Mouse (Mus musculus) C2C12 (cell line): Measurements from ENCODE around the gene Dock2.

Experiments
- CEBPB ChIP-seq: IDR thresholded peaks from one replicate; pipeline ENCODE4 v1.6.1; 2011; ENCODE audit warnings: low read depth, mild to moderate bottlenecking, control low read depth, moderate library complexity
- CTCF ChIP-seq: IDR thresholded peaks from one replicate; pipeline ENCODE4 v1.5.1; 2011; ENCODE audit not compliant: control insufficient read depth, insufficient read depth, insufficient read length
- MAX ChIP-seq: IDR thresholded peaks from one replicate; pipeline ENCODE4 v1.6.1; 2011; ENCODE audit warnings: mild to moderate bottlenecking, control low read depth
- MYOG ChIP-seq: IDR thresholded peaks from one replicate; pipeline ENCODE4 v1.6.1; 2011; ENCODE audit not compliant: control insufficient read depth, insufficient read length; ENCODE audit errors: extremely low read depth
- USF1 ChIP-seq: IDR thresholded peaks from one replicate; pipeline ENCODE4 v1.6.1; 2011; ENCODE audit warnings: low read depth, mild to moderate bottlenecking, control low read depth, moderate library complexity

DNA sequence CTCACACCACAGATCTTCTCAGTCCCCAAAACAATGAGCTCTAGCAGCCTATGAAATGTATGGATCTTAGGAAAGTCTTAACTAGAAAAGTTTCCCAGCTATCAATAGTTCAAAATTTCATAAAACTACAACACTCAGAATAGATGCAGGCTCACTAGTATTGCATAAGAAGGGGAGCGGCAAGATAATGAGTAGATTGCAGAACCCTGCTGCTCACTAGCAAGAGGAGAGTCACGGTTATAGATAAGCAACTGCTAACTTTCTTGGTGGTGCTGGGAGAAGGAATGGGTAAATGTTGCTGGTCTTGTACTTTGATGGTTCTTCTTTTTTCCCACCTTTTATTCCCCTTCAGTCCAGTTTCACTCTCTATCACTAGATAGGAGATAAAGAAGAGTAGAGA lies 291.5 kb downstream of the Dock2 start:
- TF ChIP-seq CTCF (no peak), CEBPB (no peak), MYOG (no peak), MAX (no peak), USF1 (no peak)
